In the genomic region with DNA sequence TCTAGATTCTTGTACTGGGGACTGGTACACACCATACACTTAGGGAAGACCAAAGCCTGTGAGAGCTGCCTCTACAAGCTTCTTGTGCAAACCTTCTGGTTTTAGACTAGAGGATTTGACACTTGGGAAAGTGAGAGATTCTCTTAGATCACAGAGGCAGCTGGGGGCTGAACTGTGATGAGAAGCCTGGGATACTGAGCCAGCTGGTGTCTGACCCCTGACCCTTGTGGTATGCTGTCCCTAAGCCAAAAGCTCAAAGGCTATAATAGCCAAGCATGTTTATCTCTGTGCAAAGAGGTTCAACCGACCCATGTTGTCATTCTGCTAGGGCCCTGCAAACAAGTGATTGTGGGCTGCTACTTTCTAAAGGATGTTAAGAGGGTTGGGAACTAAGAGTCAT, we compare ENCODE assay signal across 13 mouse cellular contexts. TPM values are rescaled to one million over a fixed set of nuclear protein-coding genes. Genes with fewer than 3 reads are reported as not detected.
DNase-seq lines count a peak whose midpoint lies in the region; ATAC-seq and TF ChIP-seq lines count a peak whose summit lies in the region.
"Had no signal": no experiment of that assay in that cellular context is flagged by ENCODE, and none has a peak within 500 bp of the region (broad histone marks: within the 10 kb centered on the region; RNA-seq: fewer than 3 reads in every experiment).

No protein-coding gene starts in this region.

- H3K27me3 ChIP-seq in cerebellum, adult 2 months (ENCODE audit: control insufficient read depth, insufficient read depth, low read length), result no peaks in the 10 kb centered on the region
- H3K27me3 ChIP-seq in kidney, adult 2 months (replicated peaks; ENCODE audit: control insufficient read depth, insufficient read depth, low read length), result no peaks in the 10 kb centered on the region
- no peaks in the 10 kb centered on the region for H3K27me3 ChIP-seq in kidney, embryonic 14.5 days (ENCODE audit: control insufficient read depth, insufficient read depth, low read length)
- H3K27me3 ChIP-seq in forebrain, embryonic 12.5 days, result no peaks in the 10 kb centered on the region
- H3K27me3 ChIP-seq: hindbrain, embryonic 13.5 days; megakaryocyte, embryonic 14.5 days had no signal

- TF ChIP-seq CTCF in cerebellum, adult 2 months (IDR thresholded peaks at IDR 0.05; ENCODE audit: borderline replicate concordance, insufficient read depth, low read depth, low read length), result no peak
- TF ChIP-seq CTCF in kidney, adult 2 months (conservative IDR thresholded peaks at IDR 0.05; ENCODE audit: insufficient read depth, insufficient read length, low read depth, low read length), result no peak

- ATAC-seq in kidney, embryonic 14.5 days (ENCODE audit: low FRiP score, low TSS enrichment), result no peak
- ATAC-seq in forebrain, embryonic 12.5 days (ENCODE audit: low FRiP score), result no peak

- peak overlapping the region; percentile 19; the same call in 1 of the 2 replicates for H3K27ac ChIP-seq in cerebellum, adult 2 months (ENCODE audit: insufficient read depth, low read length)
- no peak overlapping the region for H3K27ac ChIP-seq in kidney, adult 2 months (ENCODE audit: insufficient read depth, low read depth, low read length)
- H3K27ac ChIP-seq in kidney, embryonic 14.5 days (ENCODE audit: low read depth, low read length), result no peak overlapping the region
- H3K27ac ChIP-seq in forebrain, embryonic 12.5 days, result no peak overlapping the region
- H3K27ac ChIP-seq: hindbrain, embryonic 13.5 days; limb, embryonic 10.5 days had no signal

- no peak overlapping the region for H3K4me3 ChIP-seq in cerebellum, adult 2 months (replicated peaks; ENCODE audit: insufficient read depth, low read depth, low read length)
- no peak overlapping the region for H3K4me3 ChIP-seq in kidney, adult 2 months (ENCODE audit: insufficient read depth, low read depth, low read length)
- H3K4me3 ChIP-seq in kidney, embryonic 14.5 days (ENCODE audit: low read length), result no peak overlapping the region
- H3K4me3 ChIP-seq in forebrain, embryonic 12.5 days (replicated peaks), result no peak overlapping the region
- H3K4me3 ChIP-seq: hindbrain, embryonic 13.5 days; limb, embryonic 10.5 days; megakaryocyte, embryonic 14.5 days had no signal

- 67% methylated on average over 1 of the region's 1 CpGs for WGBS in cerebellum, adult 2 months
- 20% methylated on average over 1 of the region's 1 CpGs for WGBS in kidney, adult 2 months
- WGBS in kidney, embryonic 14.5 days, result 18% methylated on average over 1 of the region's 1 CpGs
- 30% methylated on average over 1 of the region's 1 CpGs for WGBS in forebrain, embryonic 12.5 days

- DNase-seq in cerebellum, adult 2 months, result no peak
- DNase-seq in cerebellum, adult 8-10 months, result no peak
- DNase-seq in kidney, adult 2 months, result peak; percentile 52
- DNase-seq in kidney, postnatal 25 days, result peak; percentile 48 to 50
- peak; percentile 75 for DNase-seq in lung, postnatal 36 days
- DNase-seq in cerebellum, postnatal 36 days, result no peak
- DNase-seq: layer of hippocampus, adult 9-11 months; thymus, adult 2 months had no signal

- peaks cover 57% of the 10 kb centered on the region for H3K4me1 ChIP-seq in cerebellum, adult 2 months (ENCODE audit: control insufficient read depth, insufficient read depth, low read length)
- no peaks in the 10 kb centered on the region for H3K4me1 ChIP-seq in kidney, adult 2 months (ENCODE audit: control insufficient read depth, insufficient read depth, low read length)
- no peaks in the 10 kb centered on the region for H3K4me1 ChIP-seq in kidney, embryonic 14.5 days (ENCODE audit: control insufficient read depth, insufficient read depth, low read length)
- H3K4me1 ChIP-seq in forebrain, embryonic 12.5 days, result 0 out of 2 replicates have a peak, but pooled peaks cover 4% of the 10 kb centered on the region
- H3K4me1 ChIP-seq: limb, embryonic 10.5 days; megakaryocyte, embryonic 14.5 days had no signal

- TF ChIP-seq POLR2A in cerebellum, adult 2 months (IDR thresholded peaks at IDR 0.05; ENCODE audit: borderline replicate concordance, insufficient read depth, low read length), result no peak
- TF ChIP-seq POLR2A in kidney, adult 2 months (IDR thresholded peaks at IDR 0.05; ENCODE audit: low read depth, low read length), result no peak

- no peak overlapping the region for H3K9ac ChIP-seq in kidney, embryonic 14.5 days (ENCODE audit: low read depth, low read length)
- no peak overlapping the region for H3K9ac ChIP-seq in forebrain, embryonic 12.5 days
- H3K9ac ChIP-seq: hindbrain, embryonic 13.5 days had no signal

- no peaks in the 10 kb centered on the region for H3K9me3 ChIP-seq in kidney, embryonic 14.5 days (ENCODE audit: control insufficient read depth, low read length)
- H3K9me3 ChIP-seq in forebrain, embryonic 12.5 days, result no peaks in the 10 kb centered on the region
- H3K9me3 ChIP-seq: hindbrain, embryonic 13.5 days; limb, embryonic 10.5 days; megakaryocyte, embryonic 14.5 days had no signal

- H3K4me2 ChIP-seq in kidney, embryonic 14.5 days (replicated peaks; ENCODE audit: low read depth, low read length), result no peak overlapping the region
- no peak overlapping the region for H3K4me2 ChIP-seq in forebrain, embryonic 12.5 days
- H3K4me2 ChIP-seq: hindbrain, embryonic 13.5 days had no signal

- no peaks in the 10 kb centered on the region for H3K36me3 ChIP-seq in kidney, adult 2 months (ENCODE audit: control insufficient read depth, insufficient read depth, low read length)
- no peaks in the 10 kb centered on the region for H3K36me3 ChIP-seq in kidney, embryonic 14.5 days (ENCODE audit: control insufficient read depth, insufficient read depth, low read length)
- H3K36me3 ChIP-seq in forebrain, embryonic 12.5 days (replicated peaks), result no peaks in the 10 kb centered on the region
- H3K36me3 ChIP-seq: hindbrain, embryonic 13.5 days; limb, embryonic 10.5 days had no signal

RNA-seq across cellular contexts. Expression of a gene that starts 43.9 kb away (rescaled TPM):
- 510 and 543 TPM in 2 replicates for polyA plus RNA-seq in cerebellum, adult 2 months (2012; rRNA removed)
- polyA plus RNA-seq in kidney, adult 2 months (2012; rRNA removed), result 0.08 TPM in 2 replicates
- polyA plus RNA-seq in kidney, embryonic 14.5 days (2014; fragmentation: Nextera tagmentation; extraction: Ambion mirVana), result 1.9 and 2.8 TPM in 2 replicates
- 1.6 and 2.3 TPM in 2 replicates for polyA plus RNA-seq in forebrain, embryonic 12.5 days (2016; fragmentation: Nextera tagmentation; extraction: Ambion mirVana)

Comparison
In these comparisons a context has a peak if more than half of its experiments do, and no peak if none do; other contexts are left out.
1. DNase-seq: peak in kidney, adult 2 months (single experiment), kidney, postnatal 25 days (2 of 2) and lung, postnatal 36 days (single experiment); none in cerebellum, adult 2 months (0 of 2), cerebellum, adult 8-10 months (single experiment) and cerebellum, postnatal 36 days (0 of 2).
2. RNA of a gene that starts 43.9 kb away (polyA plus RNA-seq): 510 to 543 TPM in cerebellum, adult 2 months; 1.9 to 2.8 TPM in kidney, embryonic 14.5 days, 1.6 to 2.3 TPM in forebrain, embryonic 12.5 days and 0.08 TPM in kidney, adult 2 months; every median in the first group is over 100 times any median in the second.